Mouse (Mus musculus): Measurements from ENCODE around the gene Gm8879. TPM values are rescaled to one million over a fixed set of nuclear protein-coding genes. Genes with fewer than 3 reads are reported as not detected.

The Gm8879 gene
- polyA plus RNA-seq (2012; rRNA removed), result not detected in 2 replicates

GRCm38 (mm10) chr5:11127334-11127733, at the start of gene Gm8879:
Gene Gm8879, plus strand, starts transcription at chr5:11127634.

Other genes starting within 250 kb of the Gm8879 start
- gene Gm8871, start 179.8 kb upstream of the Gm8879 start, polyA plus RNA-seq (2012; rRNA removed), result not detected in 2 replicates
- not detected in 2 replicates for gene Gm8857, start 179.8 kb upstream of the Gm8879 start, polyA plus RNA-seq (2012; rRNA removed)
- gene Gm5861, start 55.4 kb downstream of the Gm8879 start, polyA plus RNA-seq (2012; rRNA removed), result not detected in 2 replicates
- not detected in 2 replicates for gene Gm8890, start 128.4 kb downstream of the Gm8879 start, polyA plus RNA-seq (2012; rRNA removed)
- not detected in 2 replicates for gene Speer1, start 213.9 kb downstream of the Gm8879 start, polyA plus RNA-seq (2012; rRNA removed)